Mouse (Mus musculus): ENCODE measurements around the gene H2afz. TPM values are rescaled to one million over a fixed set of nuclear protein-coding genes. Genes with fewer than 3 reads are reported as not detected.

Gene H2afz
- polyA plus RNA-seq, 1 experiment, result 2,509 TPM

DNA sequence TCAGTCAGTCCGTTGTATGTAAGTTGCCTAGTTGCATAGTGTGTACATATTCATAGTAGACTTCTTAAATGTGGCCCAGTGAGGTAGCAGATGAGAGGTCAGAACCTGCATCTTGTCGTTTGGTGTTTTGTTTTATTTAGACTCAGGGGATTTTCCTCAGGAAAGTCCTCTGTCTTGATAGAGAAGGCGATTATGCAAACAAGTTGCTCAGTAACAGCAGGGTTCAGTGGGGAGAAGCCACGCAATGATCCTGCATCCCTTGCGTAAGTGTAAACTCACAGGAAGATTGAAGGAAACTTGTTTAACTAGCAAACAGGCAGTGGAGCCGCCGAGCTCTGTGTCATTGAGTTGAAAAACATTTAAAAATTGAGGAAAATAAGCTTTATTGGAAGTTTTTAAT, 23.7 kb downstream of the H2afz start:
- TF ChIP-seq POLR2A (IDR thresholded peaks at IDR 0.05; ENCODE audit: control insufficient read depth, extremely low read depth, insufficient read depth, low read length, poor library complexity) (no peak), CTCF (IDR thresholded peaks at IDR 0.05; ENCODE audit: borderline replicate concordance, control insufficient read depth, extremely low read depth, insufficient read depth, low read length, poor library complexity) (no peak)
- no peak for DNase-seq
- no peaks in the 10 kb centered on the region for H3K36me3 ChIP-seq (ENCODE audit: control insufficient read depth, insufficient read depth, low read length)
- WGBS, result 93% methylated on average over 7 of the region's 7 CpGs
- no peaks in the 10 kb centered on the region for H3K27me3 ChIP-seq (ENCODE audit: control insufficient read depth, insufficient read depth, low read length)
- no peak overlapping the region for H3K27ac ChIP-seq (ENCODE audit: control insufficient read depth, insufficient read depth, low read length)
- no peaks in the 10 kb centered on the region for H3K4me1 ChIP-seq (replicated peaks; ENCODE audit: control insufficient read depth, insufficient read depth, low read length)
- H3K4me3 ChIP-seq (ENCODE audit: control insufficient read depth, insufficient read depth, low read length), result no peak overlapping the region

DNA sequence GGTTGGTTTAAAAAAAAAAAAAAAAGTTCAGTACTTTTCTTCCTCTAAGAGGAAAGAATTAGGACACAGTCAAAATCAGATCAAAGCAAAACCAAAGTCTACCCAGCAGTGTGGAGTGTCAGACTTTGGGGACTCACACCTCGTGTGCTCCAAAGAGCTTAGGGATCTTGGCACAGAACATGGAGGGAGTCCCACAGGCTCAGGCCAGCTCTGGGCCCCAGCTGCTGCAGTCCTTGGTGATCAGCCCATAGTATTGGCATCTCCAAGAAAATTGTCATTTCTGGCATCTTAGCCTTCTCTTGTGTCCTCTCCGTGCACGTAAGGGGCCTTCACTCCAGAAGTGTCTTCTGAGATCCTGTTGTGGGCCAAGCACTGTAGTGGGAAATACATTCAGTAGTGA, 26.8 kb downstream of the H2afz start:
- H3K4me3 ChIP-seq (ENCODE audit: control insufficient read depth, insufficient read depth, low read length), result no peak overlapping the region
- H3K36me3 ChIP-seq (ENCODE audit: control insufficient read depth, insufficient read depth, low read length), result no peaks in the 10 kb centered on the region
- no peak for DNase-seq
- no peaks in the 10 kb centered on the region for H3K4me1 ChIP-seq (replicated peaks; ENCODE audit: control insufficient read depth, insufficient read depth, low read length)
- H3K27me3 ChIP-seq (ENCODE audit: control insufficient read depth, insufficient read depth, low read length), result no peaks in the 10 kb centered on the region
- WGBS, result 87% methylated on average over 3 of the region's 3 CpGs
- TF ChIP-seq CTCF (IDR thresholded peaks at IDR 0.05; ENCODE audit: borderline replicate concordance, control insufficient read depth, extremely low read depth, insufficient read depth, low read length, poor library complexity) (no peak), POLR2A (IDR thresholded peaks at IDR 0.05; ENCODE audit: control insufficient read depth, extremely low read depth, insufficient read depth, low read length, poor library complexity) (no peak)
- no peak overlapping the region for H3K27ac ChIP-seq (ENCODE audit: control insufficient read depth, insufficient read depth, low read length)

DNA sequence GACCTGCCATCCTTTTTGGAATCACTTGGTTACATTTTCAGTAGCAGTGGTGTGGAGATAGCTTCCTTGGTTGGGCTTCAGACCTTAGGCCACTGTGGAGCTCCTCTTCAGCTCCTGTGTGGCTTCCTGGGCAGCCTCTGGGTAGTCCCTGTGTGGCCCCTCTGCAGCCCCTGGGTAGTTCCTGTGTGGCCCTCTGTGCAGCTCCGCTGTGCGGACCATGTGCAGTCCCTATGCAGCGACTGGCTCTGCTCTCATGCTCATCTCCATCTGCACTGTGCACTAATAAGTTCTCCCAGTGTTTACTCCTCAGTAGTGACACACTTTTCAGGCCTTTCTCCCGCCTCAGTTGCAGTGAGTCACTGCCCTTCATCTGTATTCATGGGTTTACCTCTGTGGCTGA, 27.8 kb downstream of the H2afz start:
- Histone ChIP-seq H3K27me3 (ENCODE audit: control insufficient read depth, insufficient read depth, low read length) (no peaks in the 10 kb centered on the region), H3K36me3 (ENCODE audit: control insufficient read depth, insufficient read depth, low read length) (no peaks in the 10 kb centered on the region), H3K4me3 (ENCODE audit: control insufficient read depth, insufficient read depth, low read length) (no peak overlapping the region), H3K4me1 (replicated peaks; ENCODE audit: control insufficient read depth, insufficient read depth, low read length) (no peaks in the 10 kb centered on the region), H3K27ac (ENCODE audit: control insufficient read depth, insufficient read depth, low read length) (no peak overlapping the region)
- TF ChIP-seq POLR2A (IDR thresholded peaks at IDR 0.05; ENCODE audit: control insufficient read depth, extremely low read depth, insufficient read depth, low read length, poor library complexity) (no peak), CTCF (IDR thresholded peaks at IDR 0.05; ENCODE audit: borderline replicate concordance, control insufficient read depth, extremely low read depth, insufficient read depth, low read length, poor library complexity) (no peak)
- DNase-seq, result no peak
- WGBS, result 97% methylated on average over 4 of the region's 4 CpGs

DNA sequence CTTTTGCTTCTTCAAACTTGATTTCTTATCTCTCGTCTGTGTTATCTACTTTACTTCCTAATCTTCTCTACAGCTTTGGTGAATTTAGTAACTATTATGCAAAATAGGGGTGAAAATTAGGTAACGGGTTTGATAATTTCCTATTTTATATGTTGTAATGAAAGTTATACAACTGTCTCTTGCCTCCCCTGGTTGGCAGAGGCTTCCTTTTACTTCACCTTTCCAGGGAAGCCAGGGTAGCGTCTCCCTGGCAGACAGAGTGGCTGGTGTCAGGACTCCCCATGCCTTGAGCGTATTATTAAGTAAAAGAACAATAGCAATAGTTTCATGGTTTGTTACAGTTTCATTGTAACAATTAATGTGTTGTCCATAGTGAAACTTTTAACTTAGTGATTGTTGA, 29.5 kb downstream of the H2afz start:
- Histone ChIP-seq H3K36me3 (ENCODE audit: control insufficient read depth, insufficient read depth, low read length) (no peaks in the 10 kb centered on the region), H3K4me3 (ENCODE audit: control insufficient read depth, insufficient read depth, low read length) (no peak overlapping the region), H3K27ac (ENCODE audit: control insufficient read depth, insufficient read depth, low read length) (no peak overlapping the region), H3K4me1 (replicated peaks; ENCODE audit: control insufficient read depth, insufficient read depth, low read length) (no peaks in the 10 kb centered on the region), H3K27me3 (ENCODE audit: control insufficient read depth, insufficient read depth, low read length) (no peaks in the 10 kb centered on the region)
- TF ChIP-seq CTCF (IDR thresholded peaks at IDR 0.05; ENCODE audit: borderline replicate concordance, control insufficient read depth, extremely low read depth, insufficient read depth, low read length, poor library complexity) (no peak), POLR2A (IDR thresholded peaks at IDR 0.05; ENCODE audit: control insufficient read depth, extremely low read depth, insufficient read depth, low read length, poor library complexity) (no peak)
- 96% methylated on average over 4 of the region's 4 CpGs for WGBS
- no peak for DNase-seq

DNA sequence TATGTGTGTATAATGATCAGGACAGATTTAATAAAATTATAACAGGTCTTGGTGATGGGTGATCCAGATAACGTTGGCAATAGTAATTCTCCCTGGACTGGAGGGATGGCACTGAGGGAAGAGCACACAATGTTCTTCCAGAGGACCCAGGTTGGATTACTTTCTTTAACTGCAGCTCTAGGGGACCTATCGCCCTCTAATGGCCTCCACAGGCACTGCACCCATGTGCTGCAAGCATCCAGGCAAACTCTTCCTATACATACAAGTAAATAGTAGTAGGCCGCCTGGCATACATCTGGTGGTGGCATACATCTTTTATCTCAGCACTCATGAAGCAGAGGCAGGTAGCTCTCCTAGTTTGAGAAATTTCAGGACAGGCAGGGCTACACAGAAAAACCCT, 30.9 kb downstream of the H2afz start:
- DNase-seq, result peak; percentile 22
- 92% methylated on average over 3 of the region's 3 CpGs for WGBS
- TF ChIP-seq POLR2A (IDR thresholded peaks at IDR 0.05; ENCODE audit: control insufficient read depth, extremely low read depth, insufficient read depth, low read length, poor library complexity) (no peak), CTCF (IDR thresholded peaks at IDR 0.05; ENCODE audit: borderline replicate concordance, control insufficient read depth, extremely low read depth, insufficient read depth, low read length, poor library complexity) (no peak)
- Histone ChIP-seq H3K27me3 (ENCODE audit: control insufficient read depth, insufficient read depth, low read length) (no peaks in the 10 kb centered on the region), H3K27ac (ENCODE audit: control insufficient read depth, insufficient read depth, low read length) (no peak overlapping the region), H3K36me3 (ENCODE audit: control insufficient read depth, insufficient read depth, low read length) (no peaks in the 10 kb centered on the region), H3K4me3 (ENCODE audit: control insufficient read depth, insufficient read depth, low read length) (no peak overlapping the region), H3K4me1 (replicated peaks; ENCODE audit: control insufficient read depth, insufficient read depth, low read length) (no peaks in the 10 kb centered on the region)

DNA sequence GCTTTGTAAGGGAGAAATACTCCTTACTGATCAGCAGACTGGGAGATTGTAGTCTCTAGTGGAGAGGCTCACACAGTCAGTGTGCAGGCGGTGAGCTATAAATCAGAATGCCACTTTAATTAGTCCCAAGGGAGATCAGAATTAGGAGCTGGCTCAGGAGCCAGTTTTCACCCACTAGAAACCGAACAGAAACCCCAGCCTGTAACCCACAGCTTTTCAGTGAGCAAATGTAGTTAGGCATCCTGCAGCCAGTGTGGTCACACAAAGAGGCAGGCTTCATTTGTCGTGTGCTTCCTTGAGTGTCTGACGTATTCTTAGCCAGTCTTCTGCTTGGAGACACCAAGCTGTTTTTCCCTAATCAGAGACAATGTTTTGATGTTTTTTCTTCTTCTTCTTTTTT, 32.1 kb downstream of the H2afz start:
- 81% methylated on average over 4 of the region's 4 CpGs for WGBS
- H3K36me3 ChIP-seq (ENCODE audit: control insufficient read depth, insufficient read depth, low read length), result no peaks in the 10 kb centered on the region
- no peaks in the 10 kb centered on the region for H3K4me1 ChIP-seq (replicated peaks; ENCODE audit: control insufficient read depth, insufficient read depth, low read length)
- no peaks in the 10 kb centered on the region for H3K27me3 ChIP-seq (ENCODE audit: control insufficient read depth, insufficient read depth, low read length)
- no peak for TF ChIP-seq POLR2A (IDR thresholded peaks at IDR 0.05; ENCODE audit: control insufficient read depth, extremely low read depth, insufficient read depth, low read length, poor library complexity)
- no peak for TF ChIP-seq CTCF (IDR thresholded peaks at IDR 0.05; ENCODE audit: borderline replicate concordance, control insufficient read depth, extremely low read depth, insufficient read depth, low read length, poor library complexity)
- DNase-seq, result no peak
- no peak overlapping the region for H3K4me3 ChIP-seq (ENCODE audit: control insufficient read depth, insufficient read depth, low read length)
- H3K27ac ChIP-seq (ENCODE audit: control insufficient read depth, insufficient read depth, low read length), result no peak overlapping the region

DNA sequence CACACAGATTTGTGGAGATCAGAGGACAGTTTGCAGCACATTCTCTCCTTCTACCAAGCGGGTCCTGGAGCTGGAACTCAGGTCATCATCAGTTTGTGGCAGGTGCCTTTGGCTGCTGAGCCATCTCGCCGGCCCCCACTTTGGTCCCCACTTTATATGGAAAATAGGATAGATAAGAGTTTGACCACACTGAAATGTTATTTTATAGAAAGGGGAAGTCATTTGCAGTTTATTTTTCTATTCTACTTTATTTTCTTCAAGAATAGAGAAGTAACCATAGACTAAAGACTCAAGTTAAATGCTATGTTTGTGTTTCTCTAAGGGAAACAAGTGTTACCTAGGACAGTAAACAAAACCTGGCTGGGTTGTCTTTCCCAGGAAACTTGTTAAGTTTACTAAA, 32.6 kb downstream of the H2afz start:
- H3K27ac ChIP-seq (ENCODE audit: control insufficient read depth, insufficient read depth, low read length), result no peak overlapping the region
- no peak for DNase-seq
- H3K27me3 ChIP-seq (ENCODE audit: control insufficient read depth, insufficient read depth, low read length), result no peaks in the 10 kb centered on the region
- TF ChIP-seq CTCF (IDR thresholded peaks at IDR 0.05; ENCODE audit: borderline replicate concordance, control insufficient read depth, extremely low read depth, insufficient read depth, low read length, poor library complexity) (no peak), POLR2A (IDR thresholded peaks at IDR 0.05; ENCODE audit: control insufficient read depth, extremely low read depth, insufficient read depth, low read length, poor library complexity) (no peak)
- H3K4me1 ChIP-seq (replicated peaks; ENCODE audit: control insufficient read depth, insufficient read depth, low read length), result no peaks in the 10 kb centered on the region
- no peak overlapping the region for H3K4me3 ChIP-seq (ENCODE audit: control insufficient read depth, insufficient read depth, low read length)
- 86% methylated on average over 3 of the region's 3 CpGs for WGBS
- no peaks in the 10 kb centered on the region for H3K36me3 ChIP-seq (ENCODE audit: control insufficient read depth, insufficient read depth, low read length)
